Mouse (Mus musculus) T-helper 1 cell (primary cell): ENCODE results near the gene Pde2a.

Experiments used
- in situ Hi-C: fragments of 300-600 bp; cut with MboI, MseI; formaldehyde crosslinking; loops from one replicate; pipeline ENCODE4 v1.15.1; 2025; ENCODE audit warnings: high pct_unique_total_duplicates

Gene Pde2a

GRCm38 (mm10) chr7:101472598-101473558 is 51.4 kb downstream of the Pde2a start:
- in situ Hi-C loops, result no loop called here

DNA sequence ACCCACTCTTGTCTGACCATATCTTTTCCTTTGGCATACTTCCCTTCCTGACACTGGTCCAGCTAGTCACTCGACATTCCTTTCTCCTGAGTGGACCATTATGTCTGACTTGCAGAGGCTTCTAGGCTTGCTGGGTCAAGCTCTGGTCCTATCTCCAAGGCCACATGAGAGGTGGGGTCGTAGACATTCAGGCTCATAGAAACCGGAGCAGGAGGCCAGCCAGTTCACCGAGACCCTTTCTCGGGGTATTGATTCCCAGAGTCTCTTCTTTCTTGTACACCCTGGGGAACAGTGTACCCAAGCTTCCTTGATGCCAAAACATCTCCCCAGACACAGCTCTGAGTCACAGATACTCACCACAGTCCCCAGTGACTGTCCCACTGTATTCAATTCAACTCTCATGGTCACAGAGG is 52.9 kb downstream of the Pde2a start:
- in situ Hi-C loops, result no loop called here

GRCm38 (mm10) chr7:101476028-101476427 is 54.5 kb downstream of the Pde2a start:
- in situ Hi-C loops, result no loop called here

GRCm38 (mm10) chr7:101476493-101476892 is 55.0 kb downstream of the Pde2a start:
- in situ Hi-C loops, result no loop called here

- in situ Hi-C loops, result no loop called here
These were observed 55.7 kb downstream of the Pde2a start for GRCm38 (mm10) chr7:101477200-101477599.

DNA sequence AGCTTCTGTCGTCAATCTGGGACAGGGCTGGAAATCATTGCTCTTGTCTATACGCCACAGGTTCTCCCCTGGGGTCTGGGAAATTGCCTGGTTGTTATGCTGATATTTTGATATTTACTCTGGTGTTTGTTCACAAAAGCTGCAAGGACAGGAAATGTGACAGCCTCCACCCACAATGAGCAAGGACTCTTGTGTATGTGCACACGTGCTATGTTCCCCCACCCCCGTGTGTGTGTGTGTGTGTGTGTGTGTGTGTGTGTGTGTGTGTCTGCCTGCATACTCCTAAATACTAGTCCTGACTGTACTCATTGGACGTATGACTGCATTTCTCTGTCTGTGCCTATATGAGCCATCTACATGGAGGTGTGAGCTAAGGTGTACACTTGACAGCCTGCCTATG is 56.6 kb downstream of the Pde2a start:
- in situ Hi-C loops, result no loop called here

DNA sequence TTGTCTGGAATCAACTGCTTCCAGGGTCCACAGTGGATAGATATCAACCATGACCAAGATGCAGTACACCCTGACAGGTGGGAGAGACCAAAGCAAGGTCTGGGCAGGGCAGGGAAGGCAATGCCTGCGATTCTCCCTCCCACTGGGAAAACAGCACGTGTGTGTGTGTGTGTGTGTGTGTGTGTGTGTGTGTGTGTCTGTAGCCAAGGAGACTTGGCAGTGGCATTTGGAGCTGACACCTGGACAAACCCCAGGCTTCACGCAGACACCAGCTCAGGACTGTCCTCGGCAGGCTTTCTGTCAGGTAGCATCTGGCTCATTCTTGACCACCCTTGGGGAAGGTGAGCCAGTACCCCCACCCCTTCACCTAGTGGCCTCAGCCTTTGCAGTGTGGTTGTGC is 58.4 kb downstream of the Pde2a start:
- in situ Hi-C loops, result no loop called here

DNA sequence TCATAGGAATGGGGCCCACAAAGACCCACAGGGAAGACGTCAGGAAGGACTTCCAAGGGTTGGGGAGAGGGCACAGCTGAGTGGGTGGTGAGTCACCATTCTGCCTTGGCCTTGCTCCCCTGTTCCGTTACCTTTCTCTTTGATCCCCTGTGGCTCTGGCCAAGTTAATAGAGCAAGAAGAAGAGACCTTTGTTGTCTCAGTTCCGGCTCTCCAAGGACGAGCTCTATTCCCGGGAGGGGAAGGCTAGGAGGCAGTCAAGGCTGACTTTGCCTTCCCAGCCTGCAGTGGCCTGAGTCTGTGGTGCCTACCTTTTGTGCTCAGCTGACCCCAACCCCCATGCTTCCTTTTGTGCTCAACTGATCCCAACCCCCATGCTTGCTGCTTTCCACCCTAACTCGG is 59.2 kb downstream of the Pde2a start:
- in situ Hi-C loops, result no loop called here

- in situ Hi-C loops, result no loop called here
These were observed 60.5 kb downstream of the Pde2a start for GRCm38 (mm10) chr7:101481872-101482498.

- in situ Hi-C loops, result no loop called here
These were observed 61.1 kb downstream of the Pde2a start for GRCm38 (mm10) chr7:101482499-101483081.

GRCm38 (mm10) chr7:101483498-101484115 is 62.1 kb downstream of the Pde2a start:
- in situ Hi-C loops, result no loop called here

DNA sequence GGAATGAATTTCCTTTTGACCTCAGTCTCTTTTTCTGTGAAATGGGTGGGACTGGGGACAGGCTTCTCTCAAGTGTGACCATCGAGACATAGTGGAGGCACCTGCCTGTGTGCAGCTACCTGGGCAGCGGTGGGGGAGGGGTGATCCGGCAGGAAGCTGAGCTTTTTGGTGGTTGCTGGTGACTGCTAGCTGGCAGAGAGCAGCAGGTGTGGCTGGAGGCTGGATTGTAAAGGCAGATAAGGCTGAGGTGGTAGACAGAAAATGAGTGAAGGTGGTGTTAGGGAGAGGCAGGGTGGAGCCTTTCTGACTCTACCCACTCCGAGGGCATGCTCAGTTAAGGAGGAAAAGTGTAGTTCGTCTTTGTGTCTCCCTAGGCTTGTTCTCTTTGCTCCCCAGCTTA is 65.6 kb downstream of the Pde2a start:
- in situ Hi-C loops, result no loop called here

- in situ Hi-C loops, result no loop called here
These were observed 69.5 kb downstream of the Pde2a start for GRCm38 (mm10) chr7:101490952-101491351.

DNA sequence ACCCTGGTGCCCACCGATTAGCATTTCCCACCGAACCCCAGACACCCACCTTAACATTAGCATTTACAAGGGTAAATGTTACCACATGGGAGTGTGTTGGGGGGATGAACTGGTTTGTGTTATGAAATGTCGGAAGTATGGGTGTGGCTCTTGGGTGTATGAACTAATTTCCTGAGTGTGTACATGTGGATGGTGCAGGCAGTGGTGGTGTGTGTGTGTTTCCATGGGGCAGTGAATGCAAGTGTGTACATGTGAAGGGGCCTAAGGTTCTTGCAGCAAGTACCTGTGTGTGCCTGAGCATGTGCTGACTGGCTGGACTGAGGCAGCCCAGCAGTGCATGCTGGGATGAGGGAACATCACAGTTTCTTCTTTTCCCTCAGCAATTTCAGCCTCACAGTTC is 76.9 kb downstream of the Pde2a start:
- in situ Hi-C loops, result no loop called here

DNA sequence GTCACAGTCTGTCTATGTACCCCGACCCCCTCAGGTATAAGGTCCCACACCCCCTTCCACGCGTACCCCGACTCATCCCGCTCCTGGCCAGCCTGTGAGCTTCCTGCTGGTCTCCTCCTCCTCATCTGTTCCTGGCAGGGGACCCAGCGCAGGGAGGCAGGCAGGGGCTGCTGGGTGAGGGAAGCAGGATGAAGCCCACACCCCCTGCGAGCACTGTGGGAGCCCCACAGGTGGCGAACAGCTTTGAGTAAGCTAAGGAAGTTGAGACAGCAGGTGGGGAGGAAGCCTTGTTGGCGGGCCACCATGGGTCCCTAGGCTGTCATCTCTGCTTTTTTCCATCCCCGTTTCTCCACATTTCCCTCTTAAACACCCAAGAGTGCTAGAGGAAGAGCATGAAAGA is 77.8 kb downstream of the Pde2a start:
- in situ Hi-C loops, result no loop called here

GRCm38 (mm10) chr7:101499701-101500100 is 78.2 kb downstream of the Pde2a start:
- in situ Hi-C loops, result loop anchor here (5.0 kb wide), 1 partner anchor 52 kb away; no protein-coding TSS in a partner anchor

DNA sequence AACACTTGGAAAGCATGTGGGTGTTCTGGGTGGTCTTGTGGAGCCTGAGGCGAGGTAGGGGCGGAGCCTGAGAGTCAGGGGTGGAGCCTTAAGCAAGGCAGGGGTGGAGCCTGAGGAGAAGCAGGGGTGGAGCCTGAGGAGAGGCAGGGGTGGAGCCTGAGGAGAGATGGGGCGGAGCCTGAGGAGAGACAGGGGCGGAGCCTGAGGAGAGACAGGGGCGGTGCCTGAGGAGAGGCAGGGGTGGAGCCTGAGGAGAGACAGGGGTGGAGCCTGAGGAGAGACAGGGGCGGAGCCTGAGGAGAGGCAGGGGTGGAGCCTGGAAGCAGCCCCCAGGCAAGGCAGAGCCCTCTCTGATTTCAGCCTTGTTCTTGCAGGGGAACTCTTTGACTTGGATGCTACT is 79.7 kb downstream of the Pde2a start:
- in situ Hi-C loops, result loop anchor here (5.0 kb wide), 1 partner anchor 54 kb away; no protein-coding TSS in a partner anchor

- in situ Hi-C loops, result loop anchor here (5.0 kb wide), 1 partner anchor 54 kb away; no protein-coding TSS in a partner anchor
These were observed 80.2 kb downstream of the Pde2a start for GRCm38 (mm10) chr7:101501675-101502074.

- in situ Hi-C loops, result loop anchor here (5.0 kb wide), 1 partner anchor 56 kb away; no protein-coding TSS in a partner anchor
These were observed 81.9 kb downstream of the Pde2a start for GRCm38 (mm10) chr7:101503351-101503750.

- in situ Hi-C loops, result loop anchor here (5.0 kb wide), 1 partner anchor 57 kb away; no protein-coding TSS in a partner anchor
These were observed 82.3 kb downstream of the Pde2a start for GRCm38 (mm10) chr7:101503803-101504202.

- in situ Hi-C loops, result loop anchor here (5.0 kb wide), 1 partner anchor 57 kb away; no protein-coding TSS in a partner anchor
These were observed 83.0 kb downstream of the Pde2a start for GRCm38 (mm10) chr7:101504507-101504906.

DNA sequence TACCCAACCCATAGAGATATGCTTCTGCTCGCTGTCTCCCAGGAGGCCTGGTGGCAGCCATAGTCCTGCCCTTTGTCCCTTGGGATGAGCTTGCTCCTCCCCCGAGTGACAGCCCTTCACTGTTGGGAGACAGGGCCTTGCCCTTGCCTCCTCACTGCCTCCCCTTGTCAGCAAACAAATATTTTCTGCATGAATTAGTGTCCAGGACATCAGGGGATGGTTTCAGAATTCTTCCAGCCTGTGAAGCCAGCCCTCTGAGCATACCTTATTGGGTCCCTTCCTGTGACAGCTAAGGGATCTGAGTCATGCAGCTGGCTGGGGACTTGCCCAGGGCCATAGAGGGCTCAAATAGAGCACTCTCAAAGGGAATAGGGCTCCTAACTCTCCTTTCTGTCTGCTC is 87.7 kb downstream of the Pde2a start:
- in situ Hi-C loops, result no loop called here
